ENCODE assay signal across 9 mouse cellular contexts in genomic region chr12:3236831-3237681, GRCm38 (mm10).
DNase-seq lines count a peak whose midpoint lies in the region; ATAC-seq and TF ChIP-seq lines count a peak whose summit lies in the region.
"Had no signal": no experiment of that assay in that cellular context is flagged by ENCODE, and none has a peak within 500 bp of the region (broad histone marks: within the 10 kb centered on the region; RNA-seq: fewer than 3 reads in every experiment).

No protein-coding gene starts in this region.

- DNase-seq in frontal cortex, postnatal 10 days (ENCODE audit: low spot score in 2 of 2): peak; percentile 55 to 72
- DNase-seq in frontal cortex, postnatal 25 days (ENCODE audit: low spot score in 2 of 2): no peak
- no peak for DNase-seq in midbrain, postnatal 0 days (ENCODE audit: low spot score)
- DNase-seq in midbrain, embryonic 14.5 days: no peak
- no peak for DNase-seq in embryonic facial prominence, embryonic 10.5 days (ENCODE audit: low spot score)
- no peak for DNase-seq in ovary, postnatal 14 days (ENCODE audit: low spot score)
- DNase-seq in frontal cortex, postnatal 36 days (ENCODE audit: low spot score in 2 of 2): no peak

- no peak overlapping the region for H3K27ac ChIP-seq in midbrain, postnatal 0 days (ENCODE audit: low read depth, low read length)
- H3K27ac ChIP-seq in midbrain, embryonic 14.5 days (replicated peaks; ENCODE audit: low read depth, low read length): no peak overlapping the region
- H3K27ac ChIP-seq in embryonic facial prominence, embryonic 10.5 days (replicated peaks): no peak overlapping the region
- H3K27ac ChIP-seq: heart, adult 2 months had no signal

- H3K4me1 ChIP-seq in midbrain, postnatal 0 days (ENCODE audit: insufficient read depth, low read length): no peaks in the 10 kb centered on the region
- peaks cover 4% of the 10 kb centered on the region; the same call in 1 of the 2 replicates for H3K4me1 ChIP-seq in midbrain, embryonic 14.5 days (ENCODE audit: control insufficient read depth, insufficient read depth, low read length)
- no peaks in the 10 kb centered on the region for H3K4me1 ChIP-seq in embryonic facial prominence, embryonic 10.5 days
- H3K4me1 ChIP-seq in megakaryocyte, embryonic 14.5 days: peaks cover 54% of the 10 kb centered on the region

- peaks cover 16% of the 10 kb centered on the region for H3K36me3 ChIP-seq in midbrain, postnatal 0 days (ENCODE audit: insufficient read depth, low read length)
- H3K36me3 ChIP-seq in midbrain, embryonic 14.5 days (ENCODE audit: control insufficient read depth, insufficient read depth, low read length): peaks cover 28% of the 10 kb centered on the region
- peaks cover 45% of the 10 kb centered on the region for H3K36me3 ChIP-seq in embryonic facial prominence, embryonic 10.5 days (replicated peaks)
- peaks cover 46% of the 10 kb centered on the region for H3K36me3 ChIP-seq in megakaryocyte, embryonic 14.5 days (replicated peaks; ENCODE audit: low read length)

- no peaks in the 10 kb centered on the region for H3K27me3 ChIP-seq in midbrain, postnatal 0 days (ENCODE audit: insufficient read depth, low read length)
- H3K27me3 ChIP-seq in midbrain, embryonic 14.5 days (ENCODE audit: control insufficient read depth, insufficient read depth, low read length): no peaks in the 10 kb centered on the region
- H3K27me3 ChIP-seq in embryonic facial prominence, embryonic 10.5 days (replicated peaks; ENCODE audit: low read depth, poor library complexity, severe bottlenecking): no peaks in the 10 kb centered on the region
- H3K27me3 ChIP-seq in megakaryocyte, embryonic 14.5 days (replicated peaks): peaks cover 3% of the 10 kb centered on the region

- H3K9me3 ChIP-seq in midbrain, postnatal 0 days (ENCODE audit: low read length): no peaks in the 10 kb centered on the region
- H3K9me3 ChIP-seq in midbrain, embryonic 14.5 days (ENCODE audit: control insufficient read depth, low read length): no peaks in the 10 kb centered on the region
- H3K9me3 ChIP-seq in embryonic facial prominence, embryonic 10.5 days: peaks cover 45% of the 10 kb centered on the region
- peaks cover 35% of the 10 kb centered on the region for H3K9me3 ChIP-seq in megakaryocyte, embryonic 14.5 days

- no peak for TF ChIP-seq CTCF in midbrain, postnatal 0 days (IDR thresholded peaks at IDR 0.05)

- H3K9ac ChIP-seq in midbrain, postnatal 0 days (replicated peaks; ENCODE audit: low read length, poor library complexity, severe bottlenecking): no peak overlapping the region
- no peak overlapping the region for H3K9ac ChIP-seq in midbrain, embryonic 14.5 days (replicated peaks; ENCODE audit: low read length)

- H3K4me2 ChIP-seq in midbrain, postnatal 0 days (ENCODE audit: low read depth, low read length, poor library complexity, severe bottlenecking): no peak overlapping the region
- no peak overlapping the region for H3K4me2 ChIP-seq in midbrain, embryonic 14.5 days (ENCODE audit: low read length)

- no peak for ATAC-seq in midbrain, postnatal 0 days (ENCODE audit: low FRiP score)
- ATAC-seq in midbrain, embryonic 14.5 days (ENCODE audit: low FRiP score, low TSS enrichment): no peak; the same call in 1 of the 2 replicates

- WGBS in midbrain, postnatal 0 days: 95% methylated on average over 12 of the region's 12 CpGs
- 98% methylated on average over 12 of the region's 12 CpGs for WGBS in midbrain, embryonic 14.5 days
- WGBS in embryonic facial prominence, embryonic 10.5 days: 94% methylated on average over 12 of the region's 12 CpGs

- peak overlapping the region; percentile 53; the same call in 1 of the 2 replicates for H3K4me3 ChIP-seq in midbrain, postnatal 0 days (ENCODE audit: low read depth, low read length)
- no peak overlapping the region for H3K4me3 ChIP-seq in midbrain, embryonic 14.5 days (replicated peaks; ENCODE audit: low read depth, low read length)
- peak overlapping the region; percentile 67 for H3K4me3 ChIP-seq in embryonic facial prominence, embryonic 10.5 days
- H3K4me3 ChIP-seq in megakaryocyte, embryonic 14.5 days (replicated peaks): peak overlapping the region; percentile 92

Comparison
In these comparisons a context has a peak if more than half of its experiments do, and no peak if none do; other contexts are left out.
1. DNase-seq: peak in frontal cortex, postnatal 10 days (2 of 2); none in frontal cortex, postnatal 25 days (0 of 2), midbrain, postnatal 0 days (single experiment), midbrain, embryonic 14.5 days (single experiment), embryonic facial prominence, embryonic 10.5 days (single experiment), ovary, postnatal 14 days (single experiment) and frontal cortex, postnatal 36 days (0 of 2).